Mouse (Mus musculus): ENCODE measurements at regions not wholly inside any gene's neighbourhood (a gene's known extent, or its start where the extent isn't known, plus 50 kb on each side); places are given as distances from the start of the nearest gene placed in this dataset.

GRCm38 (mm10) chr14:98651221-98651620, 342.9 kb downstream of the Rpl36a-ps1 start:
- H3K9ac ChIP-seq (replicated peaks; ENCODE audit: low read depth, low read length), result no peak overlapping the region
- H3K4me3 ChIP-seq (ENCODE audit: low read depth, low read length), result no peak overlapping the region
- H3K27me3 ChIP-seq (ENCODE audit: control insufficient read depth, insufficient read depth, low read length), result no peaks in the 10 kb centered on the region
- 84% methylated on average over 6 of the region's 6 CpGs for WGBS
- no peaks in the 10 kb centered on the region for H3K9me3 ChIP-seq (ENCODE audit: control insufficient read depth, low read length)
- no peak overlapping the region for H3K27ac ChIP-seq (ENCODE audit: low read depth, low read length)
- no peaks in the 10 kb centered on the region for H3K36me3 ChIP-seq (ENCODE audit: control insufficient read depth, insufficient read depth, low read length)
- H3K4me1 ChIP-seq (ENCODE audit: control insufficient read depth, insufficient read depth, low read length), result no peaks in the 10 kb centered on the region
- ATAC-seq (ENCODE audit: low read depth), result no peak
- no peak overlapping the region for H3K4me2 ChIP-seq (ENCODE audit: low read depth, low read length)

GRCm38 (mm10) chr14:98650520-98650919, 343.6 kb downstream of the Rpl36a-ps1 start:
- ATAC-seq (ENCODE audit: low read depth), result no peak
- Histone ChIP-seq H3K27me3 (ENCODE audit: control insufficient read depth, insufficient read depth, low read length) (no peaks in the 10 kb centered on the region), H3K4me3 (ENCODE audit: low read depth, low read length) (no peak overlapping the region), H3K4me2 (ENCODE audit: low read depth, low read length) (no peak overlapping the region), H3K27ac (ENCODE audit: low read depth, low read length) (no peak overlapping the region), H3K9ac (replicated peaks; ENCODE audit: low read depth, low read length) (no peak overlapping the region), H3K9me3 (ENCODE audit: control insufficient read depth, low read length) (no peaks in the 10 kb centered on the region), H3K4me1 (ENCODE audit: control insufficient read depth, insufficient read depth, low read length) (no peaks in the 10 kb centered on the region), H3K36me3 (ENCODE audit: control insufficient read depth, insufficient read depth, low read length) (no peaks in the 10 kb centered on the region)
- WGBS, result 56% methylated on average over 4 of the region's 4 CpGs

- H3K27ac ChIP-seq (ENCODE audit: low read depth, low read length), result no peak overlapping the region
- H3K4me3 ChIP-seq (ENCODE audit: low read depth, low read length), result no peak overlapping the region
- H3K4me1 ChIP-seq (ENCODE audit: control insufficient read depth, insufficient read depth, low read length), result no peaks in the 10 kb centered on the region
- no peaks in the 10 kb centered on the region for H3K27me3 ChIP-seq (ENCODE audit: control insufficient read depth, insufficient read depth, low read length)
- no peaks in the 10 kb centered on the region for H3K9me3 ChIP-seq (ENCODE audit: control insufficient read depth, low read length)
- ATAC-seq (ENCODE audit: low read depth), result no peak
- no peak overlapping the region for H3K4me2 ChIP-seq (ENCODE audit: low read depth, low read length)
- no peaks in the 10 kb centered on the region for H3K36me3 ChIP-seq (ENCODE audit: control insufficient read depth, insufficient read depth, low read length)
- 65% methylated on average over 4 of the region's 4 CpGs for WGBS
- H3K9ac ChIP-seq (replicated peaks; ENCODE audit: low read depth, low read length), result no peak overlapping the region
Observed at GRCm38 (mm10) chr14:98647614-98648013, 346.5 kb downstream of the Rpl36a-ps1 start.

- 79% methylated on average over 1 of the region's 1 CpGs for WGBS
- Histone ChIP-seq H3K27ac (ENCODE audit: low read depth, low read length) (no peak overlapping the region), H3K9me3 (ENCODE audit: control insufficient read depth, low read length) (no peaks in the 10 kb centered on the region), H3K27me3 (ENCODE audit: control insufficient read depth, insufficient read depth, low read length) (no peaks in the 10 kb centered on the region), H3K4me1 (ENCODE audit: control insufficient read depth, insufficient read depth, low read length) (no peaks in the 10 kb centered on the region), H3K9ac (replicated peaks; ENCODE audit: low read depth, low read length) (no peak overlapping the region), H3K36me3 (ENCODE audit: control insufficient read depth, insufficient read depth, low read length) (no peaks in the 10 kb centered on the region), H3K4me3 (ENCODE audit: low read depth, low read length) (no peak overlapping the region), H3K4me2 (ENCODE audit: low read depth, low read length) (no peak overlapping the region)
- no peak for ATAC-seq (ENCODE audit: low read depth)
Observed at GRCm38 (mm10) chr14:98643756-98644155, 350.4 kb downstream of the Rpl36a-ps1 start.

- 15% methylated on average over 4 of the region's 4 CpGs for WGBS
- H3K9me3 ChIP-seq (ENCODE audit: control insufficient read depth, low read length), result no peaks in the 10 kb centered on the region
- H3K9ac ChIP-seq (replicated peaks; ENCODE audit: low read depth, low read length), result no peak overlapping the region
- H3K4me2 ChIP-seq (ENCODE audit: low read depth, low read length), result no peak overlapping the region
- no peaks in the 10 kb centered on the region for H3K27me3 ChIP-seq (ENCODE audit: control insufficient read depth, insufficient read depth, low read length)
- peak; percentile 73; the same call in 1 of the 2 replicates for ATAC-seq (ENCODE audit: low read depth)
- no peak overlapping the region for H3K4me3 ChIP-seq (ENCODE audit: low read depth, low read length)
- H3K36me3 ChIP-seq (ENCODE audit: control insufficient read depth, insufficient read depth, low read length), result no peaks in the 10 kb centered on the region
- no peaks in the 10 kb centered on the region for H3K4me1 ChIP-seq (ENCODE audit: control insufficient read depth, insufficient read depth, low read length)
- H3K27ac ChIP-seq (ENCODE audit: low read depth, low read length), result no peak overlapping the region
Observed at GRCm38 (mm10) chr14:98642661-98643331, 351.3 kb downstream of the Rpl36a-ps1 start.

GRCm38 (mm10) chr14:98629026-98629425, 365.1 kb downstream of the Rpl36a-ps1 start:
- 83% methylated on average over 4 of the region's 4 CpGs for WGBS
- Histone ChIP-seq H3K4me2 (ENCODE audit: low read depth, low read length) (no peak overlapping the region), H3K27ac (ENCODE audit: low read depth, low read length) (no peak overlapping the region), H3K4me1 (ENCODE audit: control insufficient read depth, insufficient read depth, low read length) (no peaks in the 10 kb centered on the region), H3K27me3 (ENCODE audit: control insufficient read depth, insufficient read depth, low read length) (no peaks in the 10 kb centered on the region), H3K4me3 (ENCODE audit: low read depth, low read length) (no peak overlapping the region), H3K36me3 (ENCODE audit: control insufficient read depth, insufficient read depth, low read length) (no peaks in the 10 kb centered on the region), H3K9ac (replicated peaks; ENCODE audit: low read depth, low read length) (no peak overlapping the region), H3K9me3 (ENCODE audit: control insufficient read depth, low read length) (no peaks in the 10 kb centered on the region)
- ATAC-seq (ENCODE audit: low read depth), result no peak

- 79% methylated on average over 7 of the region's 7 CpGs for WGBS
- Histone ChIP-seq H3K4me2 (ENCODE audit: low read depth, low read length) (no peak overlapping the region), H3K9me3 (ENCODE audit: control insufficient read depth, low read length) (no peaks in the 10 kb centered on the region), H3K36me3 (ENCODE audit: control insufficient read depth, insufficient read depth, low read length) (no peaks in the 10 kb centered on the region), H3K27me3 (ENCODE audit: control insufficient read depth, insufficient read depth, low read length) (no peaks in the 10 kb centered on the region), H3K9ac (replicated peaks; ENCODE audit: low read depth, low read length) (no peak overlapping the region), H3K27ac (ENCODE audit: low read depth, low read length) (no peak overlapping the region), H3K4me1 (ENCODE audit: control insufficient read depth, insufficient read depth, low read length) (no peaks in the 10 kb centered on the region), H3K4me3 (ENCODE audit: low read depth, low read length) (no peak overlapping the region)
- ATAC-seq (ENCODE audit: low read depth), result no peak
Observed at GRCm38 (mm10) chr14:98626476-98626875, 367.6 kb downstream of the Rpl36a-ps1 start.

- H3K4me3 ChIP-seq (ENCODE audit: low read depth, low read length), result no peak overlapping the region
- H3K27me3 ChIP-seq (ENCODE audit: control insufficient read depth, insufficient read depth, low read length), result no peaks in the 10 kb centered on the region
- H3K9me3 ChIP-seq (ENCODE audit: control insufficient read depth, low read length), result no peaks in the 10 kb centered on the region
- no peaks in the 10 kb centered on the region for H3K36me3 ChIP-seq (ENCODE audit: control insufficient read depth, insufficient read depth, low read length)
- H3K4me2 ChIP-seq (ENCODE audit: low read depth, low read length), result no peak overlapping the region
- no peak overlapping the region for H3K27ac ChIP-seq (ENCODE audit: low read depth, low read length)
- H3K4me1 ChIP-seq (ENCODE audit: control insufficient read depth, insufficient read depth, low read length), result no peaks in the 10 kb centered on the region
- WGBS, result 90% methylated on average over 4 of the region's 4 CpGs
- no peak overlapping the region for H3K9ac ChIP-seq (replicated peaks; ENCODE audit: low read depth, low read length)
- ATAC-seq (ENCODE audit: low read depth), result no peak
Observed at GRCm38 (mm10) chr14:98625867-98626266, 368.3 kb downstream of the Rpl36a-ps1 start.

- 62% methylated on average over 2 of the region's 2 CpGs for WGBS
- no peaks in the 10 kb centered on the region for H3K36me3 ChIP-seq (ENCODE audit: control insufficient read depth, insufficient read depth, low read length)
- H3K4me3 ChIP-seq (ENCODE audit: low read depth, low read length), result no peak overlapping the region
- H3K27me3 ChIP-seq (ENCODE audit: control insufficient read depth, insufficient read depth, low read length), result no peaks in the 10 kb centered on the region
- no peak overlapping the region for H3K9ac ChIP-seq (replicated peaks; ENCODE audit: low read depth, low read length)
- ATAC-seq (ENCODE audit: low read depth), result no peak
- H3K4me2 ChIP-seq (ENCODE audit: low read depth, low read length), result no peak overlapping the region
- no peak overlapping the region for H3K27ac ChIP-seq (ENCODE audit: low read depth, low read length)
- H3K9me3 ChIP-seq (ENCODE audit: control insufficient read depth, low read length), result no peaks in the 10 kb centered on the region
- no peaks in the 10 kb centered on the region for H3K4me1 ChIP-seq (ENCODE audit: control insufficient read depth, insufficient read depth, low read length)
Observed at GRCm38 (mm10) chr14:98605772-98606171, 388.3 kb downstream of the Rpl36a-ps1 start.
